Mouse (Mus musculus) intestine, embryonic 15.5 days (tissue): ENCODE results near the gene Gpank1. TPM values are rescaled to one million over a fixed set of nuclear protein-coding genes. Genes with fewer than 3 reads are reported as not detected.
A peak's percentile ranks its signal among the peaks of the same experiment; 100 is the strongest.

Experiments
- ATAC-seq: fragments of 200-750 bp; cut with Nextera tagmentation; 2 replicates; pipeline ENCODE4 v1.8.0; 2017; ENCODE audit warnings: moderate TSS enrichment, moderate library complexity
- H3K27ac ChIP-seq: fragments of 300-500 bp; sonication (generic); 2 replicates; pipeline ENCODE4 v1.5.1; 2015; ENCODE audit warnings: mild to moderate bottlenecking, inconsistent platforms
- H3K27me3 ChIP-seq: fragments of 300-500 bp; sonication (generic); replicated peaks from 2 replicates; pipeline ENCODE4 v1.6.1; 2015; ENCODE audit warnings: inconsistent platforms
- H3K36me3 ChIP-seq: fragments of 300-500 bp; sonication (generic); 2 replicates; pipeline ENCODE4 v1.6.1; 2015; ENCODE audit warnings: inconsistent platforms
- H3K4me1 ChIP-seq: fragments of 300-500 bp; sonication (generic); replicated peaks from 2 replicates; pipeline ENCODE4 v1.6.1; 2015; ENCODE audit warnings: inconsistent platforms
- H3K4me2 ChIP-seq: fragments of 300-500 bp; sonication (generic); replicated peaks from 2 replicates; pipeline ENCODE4 v1.6.1; 2015; ENCODE audit warnings: mild to moderate bottlenecking, inconsistent platforms
- H3K4me3 ChIP-seq: fragments of 300-500 bp; sonication (generic); replicated peaks from 2 replicates; pipeline ENCODE4 v1.5.1; 2015; ENCODE audit warnings: inconsistent platforms
- H3K9ac ChIP-seq: fragments of 300-500 bp; sonication (generic); 2 replicates; pipeline ENCODE4 v1.6.1; 2015; ENCODE audit warnings: inconsistent platforms
- H3K9me3 ChIP-seq: fragments of 300-500 bp; sonication (generic); 2 replicates; pipeline ENCODE4 v1.6.1; 2016; ENCODE audit warnings: inconsistent platforms
- WGBS: fragments of 180-500 bp; shearing (Covaris S2); methylation state at CpG from one replicate; pipeline ENCODE4 v1.1.7; 2015; 5-methylcytosine and 5-hydroxymethylcytosine counted together
- polyA plus RNA-seq: library from polyadenylated mRNA; unstranded; fragments of >200 nt; fragmentation: Nextera tagmentation; extraction: Ambion mirVana; gene quantifications from 2 replicates; pipeline ENCODE4 v1.2.1, GENCODE M21; 2015

The Gpank1 gene
- polyA plus RNA-seq, 1 experiment from 2014 or later = 17.7 TPM

DNA sequence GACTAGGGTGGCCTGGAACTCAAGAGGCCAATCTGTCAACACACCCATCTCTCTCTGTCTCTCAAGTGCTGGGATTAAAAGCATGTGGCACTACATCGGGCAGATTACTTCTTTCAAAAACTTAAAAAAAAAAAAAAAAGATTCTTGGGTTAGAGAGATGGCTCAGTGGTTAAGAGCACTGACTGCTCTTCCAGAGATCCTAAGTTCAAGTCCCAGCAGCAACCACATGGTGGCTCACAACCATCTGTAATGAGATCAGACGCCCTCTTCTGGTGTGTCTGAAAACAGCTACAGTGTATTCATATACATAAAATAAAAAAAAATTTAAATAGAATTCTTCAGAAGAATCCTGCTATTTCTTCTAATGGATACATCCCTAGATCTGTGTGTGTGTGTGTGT, 33.1 kb upstream of the Gpank1 start:
- Histone ChIP-seq H3K36me3 (peaks cover 11% of the 10 kb centered on the region), H3K27ac (no peak overlapping the region), H3K4me2 (no peak overlapping the region), H3K9me3 (no peaks in the 10 kb centered on the region), H3K9ac (no peak overlapping the region), H3K4me1 (peaks cover 12% of the 10 kb centered on the region), H3K27me3 (no peaks in the 10 kb centered on the region), H3K4me3 (no peak overlapping the region)
- 45% methylated on average over 2 of the region's 2 CpGs for WGBS
- ATAC-seq = no peak

DNA sequence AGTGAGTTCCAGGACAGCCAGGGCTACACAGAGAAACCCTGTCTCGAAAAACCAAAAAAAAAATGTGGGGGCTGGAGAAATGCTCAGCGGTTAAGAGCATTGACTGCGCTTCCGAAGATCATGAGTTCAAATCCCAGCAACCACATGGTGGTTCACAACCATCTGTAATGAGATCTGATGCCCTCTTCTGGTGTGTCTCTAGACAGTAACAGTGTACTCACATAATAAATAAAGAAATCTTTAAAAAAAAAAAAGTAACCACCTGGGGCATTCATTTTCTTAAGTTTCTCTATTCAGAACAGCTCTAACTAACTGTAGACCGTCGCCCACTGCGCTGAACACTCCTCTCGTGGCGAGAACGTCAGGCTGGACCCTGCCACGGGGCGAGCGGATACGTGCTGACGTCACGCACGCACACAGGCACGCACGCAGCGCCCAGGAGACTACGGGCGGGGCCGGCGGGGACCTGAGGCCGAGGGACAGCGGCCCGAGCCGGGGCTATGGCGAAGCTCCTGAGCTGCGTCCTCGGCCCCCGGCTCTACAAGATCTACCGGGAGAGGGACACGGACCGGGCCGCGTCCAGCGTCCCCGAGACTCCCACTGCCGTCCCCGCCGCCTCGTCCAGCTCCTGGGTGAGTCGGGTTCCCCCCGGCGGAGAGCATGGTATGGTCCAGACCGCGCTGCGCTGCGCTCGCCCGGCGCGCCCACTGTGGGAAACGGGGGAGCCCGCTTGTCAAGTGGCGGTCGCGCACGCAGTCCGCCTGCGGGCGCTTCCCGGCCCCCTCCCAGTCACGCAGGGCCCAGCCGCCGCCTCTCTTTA, 32.2 kb upstream of the Gpank1 start, which contains the start of gene Abhd16a:
Abhd16a (plus strand) TSS at position 439 of the 820 bp plus-strand sequence.
- WGBS = 3% methylated on average over 63 of the region's 67 CpGs
- ATAC-seq = peak; percentile 99
- Histone ChIP-seq H3K27ac (peak within 1 kb of the TSS; percentile 97), H3K9ac (peak within 1 kb of the TSS; percentile 88), H3K27me3 (no peaks in the 10 kb centered on the region), H3K4me2 (peak within 1 kb of the TSS; percentile 66), H3K36me3 (peaks cover 11% of the 10 kb centered on the region), H3K4me1 (peaks cover 12% of the 10 kb centered on the region), H3K9me3 (no peaks in the 10 kb centered on the region), H3K4me3 (peak within 1 kb of the TSS; percentile 70)

DNA sequence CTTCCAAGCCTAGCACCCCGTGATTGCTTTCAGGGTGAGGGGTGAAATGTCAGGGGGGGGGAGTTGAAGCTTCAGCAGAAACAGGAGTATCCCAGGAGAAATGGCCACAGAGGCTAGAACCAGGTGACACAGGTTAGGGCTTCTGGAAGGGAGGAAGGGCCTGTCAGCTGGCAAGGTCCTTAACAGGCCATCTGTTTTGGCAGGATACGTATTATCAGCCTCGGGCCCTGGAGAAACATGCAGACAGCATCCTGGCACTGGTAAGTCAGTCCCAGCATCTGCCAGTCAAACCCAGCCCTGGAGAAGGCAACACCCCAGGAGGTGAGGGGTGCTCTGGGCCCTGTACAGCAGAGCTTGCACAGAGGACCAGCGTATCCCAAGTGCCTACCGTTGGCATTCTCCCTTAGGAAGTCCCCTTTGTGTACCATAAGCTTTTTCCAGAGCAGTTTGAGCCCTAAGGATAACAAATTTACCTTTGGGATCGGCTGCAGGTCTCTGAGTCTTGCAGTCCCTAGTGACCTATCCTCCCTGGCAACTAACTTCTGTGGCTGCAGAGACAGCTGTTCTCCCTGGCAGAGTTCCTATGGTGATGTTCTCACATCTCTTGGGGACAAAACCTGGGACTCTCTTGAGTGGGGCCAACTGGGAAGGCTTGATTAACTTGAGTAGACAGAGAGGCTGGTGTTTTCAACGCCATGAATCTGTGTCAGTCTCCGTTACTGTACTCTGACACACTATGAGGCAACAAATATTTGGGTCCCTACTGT, 30.9 kb upstream of the Gpank1 start:
- 69% methylated on average over 8 of the region's 8 CpGs for WGBS
- no peaks in the 10 kb centered on the region for H3K9me3 ChIP-seq
- ATAC-seq = no peak

DNA sequence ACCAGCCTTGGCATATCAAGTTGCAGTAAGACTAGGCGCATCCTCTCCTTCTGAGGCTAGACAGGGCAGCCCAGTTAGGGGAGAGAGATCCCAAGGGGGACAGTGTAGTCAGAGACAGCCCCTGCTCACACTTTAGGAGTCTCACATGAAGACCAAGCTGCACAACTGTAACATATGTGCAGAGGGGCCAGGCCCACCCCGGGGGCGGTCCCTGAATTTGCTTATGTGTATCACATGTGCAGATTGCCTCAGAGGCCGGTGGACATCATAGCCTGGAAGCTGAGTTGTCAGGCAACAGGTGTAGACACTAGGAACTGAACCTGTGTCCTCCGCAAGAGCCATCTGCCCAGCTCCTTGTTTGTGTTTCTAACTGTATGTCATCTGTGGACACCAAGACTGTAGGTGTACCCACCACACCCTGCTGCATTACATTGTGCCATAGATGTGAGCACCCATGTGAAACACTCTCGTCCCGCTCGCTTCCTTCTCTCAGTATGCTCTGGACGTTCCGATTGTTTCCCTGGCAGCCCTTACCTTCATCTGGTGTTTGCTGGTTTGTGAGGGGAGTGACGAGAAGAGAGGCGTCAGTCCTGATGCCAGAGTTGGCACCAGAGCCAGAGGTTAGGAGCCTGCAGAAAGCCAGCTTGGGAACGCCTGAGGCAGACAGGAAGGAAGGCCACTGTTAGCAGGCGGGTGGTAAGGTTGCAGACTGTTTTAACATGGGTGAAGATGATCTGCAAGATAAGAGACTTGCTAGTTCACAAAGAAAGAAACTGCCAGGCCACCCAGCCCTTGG, 28.7 kb upstream of the Gpank1 start:
- H3K4me2 ChIP-seq = no peak overlapping the region
- no peak overlapping the region for H3K4me3 ChIP-seq
- no peak overlapping the region for H3K27ac ChIP-seq
- WGBS = 88% methylated on average over 14 of the region's 14 CpGs
- no peak for ATAC-seq
- H3K27me3 ChIP-seq = no peaks in the 10 kb centered on the region
- H3K9ac ChIP-seq = no peak overlapping the region
- peaks cover 16% of the 10 kb centered on the region for H3K4me1 ChIP-seq
- H3K9me3 ChIP-seq = no peaks in the 10 kb centered on the region
- peaks cover 27% of the 10 kb centered on the region for H3K36me3 ChIP-seq

More for the DNA sequence above, 30.9 kb upstream of the Gpank1 start:
- Histone ChIP-seq H3K9ac (peak overlapping the region; percentile 88), H3K27me3 (no peaks in the 10 kb centered on the region), H3K4me3 (peak overlapping the region; percentile 70), H3K36me3 (peaks cover 11% of the 10 kb centered on the region), H3K27ac (no peak overlapping the region), H3K4me2 (peak overlapping the region; percentile 66), H3K4me1 (peaks cover 16% of the 10 kb centered on the region)

DNA sequence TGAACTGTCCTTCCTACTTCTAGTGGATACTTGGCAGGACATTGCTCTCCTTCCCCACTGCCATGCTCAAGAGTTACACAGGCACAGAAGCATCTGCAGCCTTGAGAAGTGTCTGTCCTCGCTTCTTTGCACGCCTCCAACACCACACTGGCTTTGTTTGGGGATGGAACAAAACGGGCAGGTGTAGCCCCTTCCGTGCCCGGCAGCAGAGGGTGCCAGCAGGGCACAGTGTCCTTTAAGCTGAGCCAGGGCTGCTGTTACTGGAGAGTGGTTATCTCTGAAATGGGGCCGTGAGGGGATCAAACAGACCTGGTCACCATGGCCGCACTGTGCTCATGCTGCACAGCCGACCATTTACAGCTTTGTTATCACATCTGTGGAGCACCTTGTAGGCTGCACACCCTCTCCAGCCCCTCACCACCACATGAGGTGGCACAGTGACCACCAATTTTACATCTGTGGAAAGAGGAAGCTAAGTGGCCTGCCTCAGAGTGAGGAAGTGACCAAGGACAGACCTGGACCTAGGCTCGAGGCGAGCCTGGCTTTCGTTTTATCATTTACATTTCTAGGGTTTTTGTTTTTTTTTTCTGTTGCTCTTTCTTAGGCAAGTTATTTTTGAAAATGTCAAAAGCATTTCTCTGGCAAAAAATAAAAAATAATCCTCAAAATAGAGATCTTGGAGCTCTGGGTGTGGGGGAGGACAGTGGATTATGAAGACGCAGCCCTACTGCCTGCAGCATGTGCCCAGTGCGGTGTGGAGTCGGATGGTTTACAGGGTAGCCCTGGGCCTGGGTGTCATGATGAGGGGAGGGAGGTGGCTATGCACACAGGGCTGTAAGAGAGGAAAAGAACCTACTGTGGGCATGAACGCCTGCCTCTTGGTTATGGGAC, 26.5 kb upstream of the Gpank1 start:
- H3K9me3 ChIP-seq = no peaks in the 10 kb centered on the region
- peaks cover 42% of the 10 kb centered on the region for H3K36me3 ChIP-seq
- no peak overlapping the region for H3K4me3 ChIP-seq
- no peak for ATAC-seq
- 83% methylated on average over 15 of the region's 15 CpGs for WGBS
- peaks cover 22% of the 10 kb centered on the region for H3K4me1 ChIP-seq
- no peak overlapping the region for H3K27ac ChIP-seq
- H3K9ac ChIP-seq = no peak overlapping the region; the same call in 1 of the 2 replicates
- no peaks in the 10 kb centered on the region for H3K27me3 ChIP-seq
- no peak overlapping the region for H3K4me2 ChIP-seq

DNA sequence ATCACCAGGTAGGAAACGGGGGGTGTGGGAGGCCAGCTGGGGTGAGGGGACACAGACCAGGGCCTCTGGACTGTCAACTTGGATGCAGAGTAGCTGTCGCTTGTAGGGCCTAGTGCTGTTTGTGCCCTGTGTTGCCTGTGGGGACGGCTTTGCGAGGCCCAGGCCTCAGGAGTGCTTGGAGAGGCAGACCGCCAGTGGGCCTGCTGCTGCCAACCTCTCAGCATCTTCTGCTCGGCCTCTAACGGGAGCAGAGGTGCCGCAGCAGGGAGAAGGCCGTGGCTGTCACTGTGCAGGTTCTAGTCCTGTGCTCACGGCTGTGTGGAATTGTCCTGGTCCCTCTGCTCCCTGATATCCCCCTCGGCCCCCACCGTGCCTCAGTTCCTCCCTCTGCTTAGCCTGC, 24.7 kb upstream of the Gpank1 start:
- WGBS = 85% methylated on average over 12 of the region's 12 CpGs
- Histone ChIP-seq H3K4me1 (peaks cover 17% of the 10 kb centered on the region), H3K9ac (no peak overlapping the region), H3K9me3 (no peaks in the 10 kb centered on the region), H3K4me3 (no peak overlapping the region), H3K27ac (no peak overlapping the region), H3K4me2 (no peak overlapping the region), H3K36me3 (peaks cover 50% of the 10 kb centered on the region), H3K27me3 (no peaks in the 10 kb centered on the region)
- no peak for ATAC-seq

DNA sequence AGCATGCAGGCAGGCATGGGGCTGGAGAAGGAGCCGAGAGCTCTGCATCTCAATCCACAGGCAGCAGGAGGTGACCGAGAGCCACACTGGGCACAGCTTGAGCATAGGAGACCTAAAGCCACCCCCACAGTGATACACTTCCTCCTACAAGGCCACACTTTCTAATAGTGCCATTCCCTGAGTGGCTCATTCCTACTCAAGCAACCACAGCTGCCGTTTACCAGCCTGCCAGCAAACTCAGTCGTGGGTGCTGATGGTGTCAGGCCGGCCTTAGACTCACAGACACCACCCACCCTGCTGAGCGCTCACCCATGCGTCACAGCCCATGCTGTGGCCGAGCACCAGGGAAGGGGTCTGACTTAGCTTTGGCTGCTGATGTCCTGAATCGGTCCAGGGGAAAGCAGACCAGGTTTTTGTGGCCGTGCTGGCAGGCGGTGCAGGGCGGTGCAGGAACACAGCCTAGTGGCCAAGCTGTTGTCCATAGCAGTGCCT, 24.0 kb upstream of the Gpank1 start:
- Histone ChIP-seq H3K27ac (no peak overlapping the region), H3K4me1 (peaks cover 23% of the 10 kb centered on the region), H3K4me3 (no peak overlapping the region), H3K9me3 (no peaks in the 10 kb centered on the region), H3K9ac (no peak overlapping the region), H3K4me2 (no peak overlapping the region), H3K27me3 (no peaks in the 10 kb centered on the region), H3K36me3 (peaks cover 55% of the 10 kb centered on the region)
- WGBS = 92% methylated on average over 12 of the region's 12 CpGs
- no peak for ATAC-seq

DNA sequence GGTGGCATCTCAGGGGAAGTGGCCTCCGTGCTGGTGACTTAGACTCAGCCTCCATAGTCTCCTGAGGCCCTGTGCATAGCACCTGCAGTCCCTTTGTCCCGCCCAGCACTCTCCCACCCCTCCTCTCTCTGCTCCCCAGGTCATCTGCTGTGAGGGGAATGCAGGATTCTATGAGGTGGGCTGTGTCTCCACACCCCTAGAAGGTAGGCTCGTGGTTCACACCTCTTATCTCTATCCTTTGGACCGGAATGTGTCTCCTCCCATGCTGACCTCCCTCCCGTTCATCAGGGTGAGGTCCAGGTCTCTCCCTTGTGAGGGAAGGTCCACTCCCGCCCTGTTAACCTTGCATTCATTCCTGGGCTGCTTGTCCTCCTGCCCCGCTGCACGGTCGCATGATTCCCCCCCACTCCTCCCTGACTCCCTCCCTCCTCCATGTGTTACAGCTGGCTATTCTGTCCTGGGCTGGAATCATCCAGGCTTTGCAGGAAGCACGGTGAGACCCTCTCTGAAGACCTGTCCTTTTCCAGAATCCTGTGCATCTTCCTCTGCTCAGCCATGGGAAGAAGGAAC, 21.0 kb upstream of the Gpank1 start:
- Histone ChIP-seq H3K27me3 (no peaks in the 10 kb centered on the region), H3K36me3 (peaks cover 51% of the 10 kb centered on the region), H3K27ac (peak overlapping the region; percentile 48; the same call in 1 of the 2 replicates), H3K4me2 (no peak overlapping the region), H3K4me1 (peaks cover 30% of the 10 kb centered on the region), H3K4me3 (no peak overlapping the region), H3K9me3 (no peaks in the 10 kb centered on the region), H3K9ac (no peak overlapping the region)
- peak; percentile 60 for ATAC-seq
- 52% methylated on average over 10 of the region's 10 CpGs for WGBS

DNA sequence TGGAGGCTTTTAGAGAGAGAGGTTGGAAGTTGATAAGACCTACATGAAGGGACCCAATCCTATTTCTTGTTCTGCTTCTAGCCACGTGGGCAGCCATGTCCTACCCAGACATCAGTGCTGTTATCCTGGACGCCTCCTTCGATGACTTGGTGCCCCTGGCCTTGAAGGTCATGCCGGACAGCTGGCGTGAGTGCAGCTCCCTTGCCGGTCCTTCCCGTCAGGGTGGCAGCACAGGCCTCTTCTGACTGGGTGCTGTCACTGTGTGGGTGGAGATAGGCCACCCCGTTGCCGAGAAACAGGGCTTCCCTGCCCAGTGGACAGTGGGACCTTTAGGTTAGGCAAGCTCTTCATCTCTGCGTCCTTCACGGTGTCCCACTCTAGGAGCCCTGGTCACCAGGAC, 20.1 kb upstream of the Gpank1 start:
- H3K4me1 ChIP-seq = peaks cover 34% of the 10 kb centered on the region
- H3K27ac ChIP-seq = no peak overlapping the region
- H3K9me3 ChIP-seq = no peaks in the 10 kb centered on the region
- ATAC-seq = no peak
- H3K36me3 ChIP-seq = peaks cover 49% of the 10 kb centered on the region
- no peak overlapping the region for H3K4me3 ChIP-seq
- H3K9ac ChIP-seq = no peak overlapping the region
- no peaks in the 10 kb centered on the region for H3K27me3 ChIP-seq
- 86% methylated on average over 11 of the region's 11 CpGs for WGBS
- H3K4me2 ChIP-seq = no peak overlapping the region

DNA sequence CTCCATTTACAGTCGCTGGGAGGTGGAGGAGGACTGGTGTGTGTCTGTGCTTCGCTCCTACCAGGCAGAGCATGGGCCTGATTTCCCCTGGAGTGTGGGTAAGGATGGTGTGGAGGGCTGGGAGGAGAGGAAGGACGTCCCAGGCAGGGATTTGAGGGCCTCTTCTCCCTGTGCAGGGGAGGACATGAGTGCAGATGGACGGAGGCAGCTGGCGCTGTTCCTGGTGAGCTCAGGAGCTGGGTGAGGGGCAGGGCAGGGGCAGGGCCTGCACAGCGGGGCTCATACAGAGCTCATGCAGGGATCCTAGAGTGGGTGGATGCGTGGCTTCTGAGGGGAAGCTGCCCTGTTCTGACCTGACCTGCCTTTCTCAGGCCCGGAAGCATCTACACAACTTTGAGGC, 19.0 kb upstream of the Gpank1 start:
- Histone ChIP-seq H3K9ac (0 out of 2 replicates have a peak overlapping the region, but pooled peaks have one; percentile 1), H3K9me3 (no peaks in the 10 kb centered on the region), H3K27ac (peak overlapping the region; percentile 73; the same call in 1 of the 2 replicates), H3K27me3 (no peaks in the 10 kb centered on the region), H3K4me2 (no peak overlapping the region), H3K36me3 (peaks cover 37% of the 10 kb centered on the region), H3K4me3 (no peak overlapping the region), H3K4me1 (peaks cover 35% of the 10 kb centered on the region)
- WGBS = 71% methylated on average over 8 of the region's 8 CpGs
- ATAC-seq = no peak

DNA sequence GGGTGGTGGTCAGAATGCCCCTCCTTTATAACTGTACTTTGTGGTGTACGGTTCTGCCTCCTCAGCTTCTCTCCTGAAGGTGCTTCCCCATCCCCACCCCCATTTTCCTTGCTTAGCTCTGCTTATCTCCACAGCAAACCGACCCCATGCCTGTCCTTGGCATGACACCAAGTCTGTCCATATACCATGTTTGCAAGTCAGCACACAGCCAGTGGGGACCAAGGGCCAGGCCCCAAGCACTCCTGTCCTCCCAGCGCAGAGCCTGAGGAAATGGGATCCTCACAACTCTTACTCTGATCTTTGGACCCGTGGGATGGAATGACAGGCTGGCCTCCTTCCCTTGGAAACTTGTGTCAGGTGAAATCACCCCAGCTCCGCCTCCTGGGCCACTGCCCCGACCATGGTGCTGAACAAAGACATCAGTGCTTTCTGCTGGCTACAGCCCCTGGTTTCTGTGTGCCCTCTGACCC, 18.0 kb upstream of the Gpank1 start:
- Histone ChIP-seq H3K4me2 (0 out of 2 replicates have a peak overlapping the region, but pooled peaks have one; percentile 9), H3K9me3 (no peaks in the 10 kb centered on the region), H3K4me1 (peaks cover 35% of the 10 kb centered on the region), H3K9ac (peak overlapping the region; percentile 8; the same call in 1 of the 2 replicates), H3K4me3 (no peak overlapping the region), H3K36me3 (peaks cover 32% of the 10 kb centered on the region), H3K27me3 (no peaks in the 10 kb centered on the region), H3K27ac (peak overlapping the region; percentile 73)
- peak; percentile 75 for ATAC-seq
- WGBS = 46% methylated on average over 6 of the region's 6 CpGs
